Mouse (Mus musculus) kidney, embryonic 16.5 days (tissue): ENCODE results near the gene Per1. TPM values are rescaled to one million over a fixed set of nuclear protein-coding genes. Genes with fewer than 3 reads are reported as not detected.
A peak's percentile ranks its signal among the peaks of the same experiment; 100 is the strongest.

Experiments used
- ATAC-seq: fragments of 200-750 bp; cut with Nextera tagmentation; 2 replicates; pipeline ENCODE4 v1.8.0; 2017; ENCODE audit warnings: moderate TSS enrichment; ENCODE audit not compliant: low FRiP score, low TSS enrichment
- H3K27ac ChIP-seq: fragments of 300-500 bp; sonication (generic); 2 replicates; pipeline ENCODE4 v1.5.1; 2014; ENCODE audit warnings: low read length
- H3K27me3 ChIP-seq: fragments of 300-500 bp; sonication (generic); 2 replicates; pipeline ENCODE4 v1.6.1; 2014; ENCODE audit warnings: low read length, control low read depth, mixed read lengths; ENCODE audit not compliant: insufficient read depth
- H3K36me3 ChIP-seq: fragments of 300-500 bp; sonication (generic); 2 replicates; pipeline ENCODE4 v1.6.1; 2014; ENCODE audit warnings: low read length, control low read depth, mixed read lengths; ENCODE audit not compliant: insufficient read depth
- H3K4me1 ChIP-seq: fragments of 300-500 bp; sonication (generic); 2 replicates; pipeline ENCODE4 v1.6.1; 2014; ENCODE audit warnings: low read length, control low read depth, mixed read lengths; ENCODE audit not compliant: insufficient read depth
- H3K4me2 ChIP-seq: fragments of 300-500 bp; sonication (generic); replicated peaks from 2 replicates; pipeline ENCODE4 v1.6.1; 2014; ENCODE audit warnings: low read depth, low read length
- H3K4me3 ChIP-seq: fragments of 300-500 bp; sonication (generic); 2 replicates; pipeline ENCODE4 v1.5.1; 2014; ENCODE audit warnings: mild to moderate bottlenecking, low read length
- H3K9ac ChIP-seq: fragments of 300-500 bp; sonication (generic); replicated peaks from 2 replicates; pipeline ENCODE4 v1.6.1; 2014; ENCODE audit warnings: low read length
- H3K9me3 ChIP-seq: fragments of 300-500 bp; sonication (generic); 2 replicates; pipeline ENCODE4 v1.6.1; 2016; ENCODE audit warnings: low read length, control low read depth
- WGBS: fragments of 180-500 bp; shearing (Covaris S2); extraction: QIAGEN DNeasy Blood & Tissue Kit; methylation state at CpG from one replicate; pipeline ENCODE4 v1.1.7; 2014; 5-methylcytosine and 5-hydroxymethylcytosine counted together
- polyA plus RNA-seq: library from polyadenylated mRNA; unstranded; fragments of >200 nt; fragmentation: Nextera tagmentation; extraction: Ambion mirVana; gene quantifications from 2 replicates; pipeline ENCODE4 v1.2.1, GENCODE M21; 2015

The Per1 gene
- polyA plus RNA-seq: 11.4 and 15.6 TPM in 2 replicates

DNA sequence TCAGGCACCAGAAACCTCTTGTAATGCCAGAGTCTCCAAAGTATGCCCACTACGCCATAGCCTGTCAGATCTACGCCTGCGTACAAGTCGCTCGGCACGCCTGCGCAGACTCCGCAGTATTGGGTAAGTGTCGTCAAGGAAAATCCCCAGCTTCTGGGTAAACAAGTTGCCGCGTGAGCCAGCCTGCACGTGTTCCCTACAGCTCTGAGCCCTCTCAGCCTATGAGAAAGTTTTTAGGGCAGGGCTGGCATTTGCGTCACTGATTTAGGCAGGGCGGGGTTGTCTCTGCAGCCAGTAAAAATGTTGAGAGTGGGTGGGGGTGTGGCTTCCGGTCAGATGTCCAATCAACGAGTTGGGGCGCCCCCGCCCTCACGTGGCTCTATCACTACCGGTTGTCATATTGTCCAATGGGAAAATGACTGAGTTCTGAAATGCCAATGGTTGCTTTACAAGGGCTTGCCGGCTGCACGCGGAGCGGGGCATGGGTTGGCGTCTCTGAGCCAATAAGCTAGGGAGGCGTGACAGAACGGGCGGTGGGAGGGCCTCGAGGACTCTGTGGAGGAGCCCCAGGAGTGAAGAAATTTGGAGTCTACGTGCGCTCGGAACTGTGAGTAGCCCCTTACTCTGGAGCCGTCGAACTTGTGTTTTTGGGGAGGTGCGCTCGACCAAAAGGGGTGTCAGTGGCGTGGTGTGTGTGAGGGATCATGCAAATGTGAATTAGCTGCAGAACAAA is at the start of gene Per1:
Gene Per1 (plus strand): TSS at position 521 of the 733 bp plus-strand sequence.
- Histone ChIP-seq H3K36me3 (peaks cover 18% of the 10 kb centered on the region; the same call in 1 of the 2 replicates), H3K27me3 (no peaks in the 10 kb centered on the region), H3K4me1 (peaks cover 52% of the 10 kb centered on the region), H3K4me2 (peak within 1 kb of the TSS; percentile 86), H3K9ac (peak within 1 kb of the TSS; percentile 69), H3K9me3 (no peaks in the 10 kb centered on the region), H3K27ac (peak within 1 kb of the TSS; percentile 93), H3K4me3 (peak within 1 kb of the TSS; percentile 67)
- ATAC-seq: peak; percentile 94
- WGBS: under 1% methylated on average over 37 of the region's 37 CpGs

DNA sequence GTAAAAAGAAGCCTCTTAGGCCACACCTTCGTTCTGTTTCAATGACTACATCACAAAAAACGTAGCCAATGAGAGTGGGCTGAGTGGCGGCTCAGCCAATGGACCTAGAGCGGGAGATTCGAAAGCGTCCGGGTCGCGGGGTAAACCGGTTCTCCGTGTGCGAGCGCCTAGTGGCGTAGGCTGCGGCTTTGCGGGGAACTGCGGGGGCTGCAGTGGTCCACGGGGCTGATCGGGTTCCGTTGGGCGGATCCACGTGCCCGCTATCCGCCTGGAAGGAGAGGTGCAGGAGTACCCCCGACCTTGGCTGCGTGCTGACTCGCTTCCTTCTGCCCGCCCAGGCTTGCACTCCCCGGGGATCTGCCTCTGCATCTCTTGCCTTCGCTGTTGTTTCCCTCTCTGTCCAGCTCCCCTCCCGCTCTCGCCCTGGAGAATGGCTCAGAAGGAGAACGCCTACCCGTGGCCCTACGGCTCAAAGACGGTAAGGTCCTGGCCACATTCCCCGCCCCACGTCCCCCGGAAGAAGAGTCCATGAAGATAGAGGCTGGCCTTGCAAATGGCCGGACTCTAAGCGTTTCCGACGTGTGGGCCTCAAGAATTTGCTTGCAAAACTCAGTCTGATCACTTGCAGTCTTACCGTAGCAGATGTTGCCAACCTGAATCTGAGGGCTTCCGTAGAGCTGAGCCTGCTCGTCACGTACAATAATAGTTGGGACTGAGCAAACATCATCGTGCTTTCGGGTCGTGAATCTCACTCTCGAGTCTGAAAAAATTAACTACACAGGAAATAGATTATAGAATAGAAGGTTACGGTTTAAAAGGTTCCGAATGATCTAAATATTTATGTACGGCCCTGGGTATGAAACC is 49.3 kb upstream of the Per1 start, which contains the start of gene Aurkb:
Gene Aurkb (plus strand): TSS at position 117 of the 864 bp plus-strand sequence.
- H3K27ac ChIP-seq: peak within 1 kb of the TSS; percentile 85
- peaks cover 18% of the 10 kb centered on the region for H3K4me1 ChIP-seq
- H3K36me3 ChIP-seq: peaks cover 24% of the 10 kb centered on the region
- H3K4me2 ChIP-seq: peak within 1 kb of the TSS; percentile 64
- peak within 1 kb of the TSS; percentile 79 for H3K9ac ChIP-seq
- H3K27me3 ChIP-seq: no peaks in the 10 kb centered on the region
- WGBS: 1% methylated on average over 52 of the region's 54 CpGs
- peak; percentile 75 for ATAC-seq
- peak within 1 kb of the TSS; percentile 83 for H3K4me3 ChIP-seq
- H3K9me3 ChIP-seq: no peaks in the 10 kb centered on the region

DNA sequence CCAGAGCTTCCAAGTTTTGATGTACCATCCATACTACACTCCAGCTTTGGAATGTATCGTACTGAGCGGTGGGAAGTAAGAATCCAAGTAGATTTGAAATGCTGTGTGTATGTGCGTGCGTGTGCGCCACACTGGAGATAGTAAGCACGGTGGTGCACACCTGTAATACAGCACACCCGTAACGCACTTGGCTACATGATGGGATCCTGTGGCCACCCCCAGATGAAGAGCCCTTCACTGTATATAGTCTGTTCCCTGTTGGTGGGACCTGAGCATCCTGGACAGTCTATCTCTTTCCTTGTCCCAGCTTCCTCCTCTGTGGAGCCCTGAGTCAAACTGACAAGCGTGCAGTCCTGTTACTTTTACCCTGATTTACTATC is 48.6 kb upstream of the Per1 start:
- H3K9me3 ChIP-seq: no peaks in the 10 kb centered on the region
- H3K27ac ChIP-seq: peak overlapping the region; percentile 85
- H3K4me2 ChIP-seq: peak overlapping the region; percentile 64
- peaks cover 18% of the 10 kb centered on the region for H3K4me1 ChIP-seq
- peak overlapping the region; percentile 79 for H3K9ac ChIP-seq
- peaks cover 29% of the 10 kb centered on the region for H3K36me3 ChIP-seq
- peak overlapping the region; percentile 83 for H3K4me3 ChIP-seq
- H3K27me3 ChIP-seq: no peaks in the 10 kb centered on the region
- ATAC-seq: no peak
- WGBS: 4% methylated on average over 9 of the region's 9 CpGs

DNA sequence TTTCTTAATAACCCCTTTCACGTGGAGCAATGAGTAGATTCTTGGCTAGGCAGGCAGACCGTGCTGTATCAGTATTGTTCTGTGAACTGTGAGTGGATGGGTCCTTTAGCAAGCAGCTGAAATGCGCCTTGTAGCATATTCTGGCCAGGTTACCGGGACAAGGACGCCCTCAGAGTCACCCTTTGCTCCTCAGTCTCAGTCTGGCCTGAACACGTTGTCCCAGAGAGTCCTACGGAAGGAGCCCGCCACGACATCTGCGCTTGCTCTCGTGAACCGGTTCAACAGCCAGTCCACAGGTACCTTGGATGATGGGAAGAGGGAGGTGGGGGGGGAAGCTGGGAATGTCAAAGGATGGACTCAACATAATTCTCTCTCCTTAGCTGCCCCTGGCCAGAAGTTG is 47.4 kb upstream of the Per1 start:
- Histone ChIP-seq H3K9ac (peak overlapping the region; percentile 15; the same call in 1 of the 2 replicates), H3K4me3 (0 out of 2 replicates have a peak overlapping the region, but pooled peaks have one; percentile 16), H3K27ac (no peak overlapping the region), H3K36me3 (peaks cover 32% of the 10 kb centered on the region), H3K4me2 (peak overlapping the region; percentile 64; the same call in 1 of the 2 replicates), H3K9me3 (no peaks in the 10 kb centered on the region), H3K4me1 (peaks cover 18% of the 10 kb centered on the region), H3K27me3 (no peaks in the 10 kb centered on the region)
- ATAC-seq: no peak
- WGBS: 89% methylated on average over 12 of the region's 12 CpGs

DNA sequence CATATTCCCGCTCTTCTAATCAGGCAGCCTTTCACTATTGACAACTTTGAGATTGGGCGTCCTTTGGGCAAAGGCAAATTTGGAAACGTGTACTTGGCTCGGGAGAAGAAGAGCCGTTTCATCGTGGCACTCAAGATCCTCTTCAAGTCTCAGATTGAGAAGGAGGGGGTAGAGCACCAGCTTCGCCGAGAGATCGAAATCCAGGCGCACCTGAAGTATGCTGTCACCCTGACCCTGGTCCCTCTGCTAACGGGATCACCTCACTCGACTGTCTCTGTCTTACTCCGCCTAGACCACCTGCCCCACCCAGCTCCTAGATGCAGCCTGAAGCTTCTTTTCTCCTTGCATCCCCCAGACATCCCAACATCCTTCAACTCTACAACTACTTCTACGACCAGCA is 46.9 kb upstream of the Per1 start:
- no peaks in the 10 kb centered on the region for H3K27me3 ChIP-seq
- H3K4me2 ChIP-seq: no peak overlapping the region
- ATAC-seq: no peak
- H3K4me3 ChIP-seq: no peak overlapping the region
- no peak overlapping the region for H3K9ac ChIP-seq
- no peaks in the 10 kb centered on the region for H3K9me3 ChIP-seq
- H3K36me3 ChIP-seq: peaks cover 32% of the 10 kb centered on the region
- H3K4me1 ChIP-seq: peaks cover 18% of the 10 kb centered on the region
- 89% methylated on average over 14 of the region's 14 CpGs for WGBS
- no peak overlapping the region for H3K27ac ChIP-seq

DNA sequence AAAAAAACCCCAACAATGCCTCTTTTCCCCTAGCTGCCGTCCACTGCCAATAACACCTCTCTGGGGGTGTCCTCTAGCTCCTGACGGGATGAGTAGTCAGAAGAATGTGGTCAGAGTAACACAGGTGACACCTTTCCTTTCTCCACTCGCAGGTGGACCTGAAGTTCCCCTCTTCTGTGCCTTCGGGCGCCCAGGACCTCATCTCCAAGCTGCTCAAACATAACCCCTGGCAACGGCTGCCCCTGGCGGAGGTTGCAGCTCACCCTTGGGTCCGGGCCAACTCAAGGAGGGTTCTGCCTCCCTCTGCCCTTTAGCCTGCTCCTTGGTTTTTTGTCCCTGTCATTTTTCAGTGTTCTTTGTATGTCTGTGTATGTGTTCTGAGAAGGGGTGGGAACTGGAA is 44.3 kb upstream of the Per1 start:
- H3K4me2 ChIP-seq: no peak overlapping the region
- no peaks in the 10 kb centered on the region for H3K27me3 ChIP-seq
- WGBS: 92% methylated on average over 8 of the region's 8 CpGs
- peaks cover 35% of the 10 kb centered on the region for H3K36me3 ChIP-seq
- ATAC-seq: no peak
- H3K4me3 ChIP-seq: no peak overlapping the region
- H3K9me3 ChIP-seq: no peaks in the 10 kb centered on the region
- no peak overlapping the region for H3K9ac ChIP-seq
- peaks cover 18% of the 10 kb centered on the region for H3K4me1 ChIP-seq
- H3K27ac ChIP-seq: no peak overlapping the region

DNA sequence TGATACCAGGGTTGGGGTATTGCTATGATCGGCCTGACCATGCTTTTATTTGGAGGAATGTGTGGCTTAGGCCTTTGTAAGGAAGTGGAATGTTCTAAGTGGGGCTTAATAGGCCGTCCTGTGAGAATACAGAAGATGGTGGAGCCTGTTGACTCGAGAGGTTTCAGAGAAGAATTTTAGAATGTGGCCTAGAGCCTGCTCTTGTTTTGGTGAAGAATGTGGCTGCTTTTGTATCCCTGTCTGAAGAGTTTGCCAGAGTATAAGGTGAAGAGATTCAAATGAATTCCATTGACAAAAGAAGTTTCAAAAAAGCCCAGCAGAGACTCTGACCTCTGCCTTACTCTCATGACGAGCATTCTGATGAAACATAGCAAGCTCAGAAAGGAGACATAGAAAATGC is 43.2 kb upstream of the Per1 start:
- H3K27me3 ChIP-seq: no peaks in the 10 kb centered on the region
- H3K9ac ChIP-seq: no peak overlapping the region
- 88% methylated on average over 4 of the region's 4 CpGs for WGBS
- ATAC-seq: no peak
- no peak overlapping the region for H3K4me2 ChIP-seq
- no peak overlapping the region for H3K4me3 ChIP-seq
- peaks cover 35% of the 10 kb centered on the region for H3K36me3 ChIP-seq
- H3K27ac ChIP-seq: no peak overlapping the region
- no peaks in the 10 kb centered on the region for H3K9me3 ChIP-seq
- peaks cover 15% of the 10 kb centered on the region for H3K4me1 ChIP-seq

DNA sequence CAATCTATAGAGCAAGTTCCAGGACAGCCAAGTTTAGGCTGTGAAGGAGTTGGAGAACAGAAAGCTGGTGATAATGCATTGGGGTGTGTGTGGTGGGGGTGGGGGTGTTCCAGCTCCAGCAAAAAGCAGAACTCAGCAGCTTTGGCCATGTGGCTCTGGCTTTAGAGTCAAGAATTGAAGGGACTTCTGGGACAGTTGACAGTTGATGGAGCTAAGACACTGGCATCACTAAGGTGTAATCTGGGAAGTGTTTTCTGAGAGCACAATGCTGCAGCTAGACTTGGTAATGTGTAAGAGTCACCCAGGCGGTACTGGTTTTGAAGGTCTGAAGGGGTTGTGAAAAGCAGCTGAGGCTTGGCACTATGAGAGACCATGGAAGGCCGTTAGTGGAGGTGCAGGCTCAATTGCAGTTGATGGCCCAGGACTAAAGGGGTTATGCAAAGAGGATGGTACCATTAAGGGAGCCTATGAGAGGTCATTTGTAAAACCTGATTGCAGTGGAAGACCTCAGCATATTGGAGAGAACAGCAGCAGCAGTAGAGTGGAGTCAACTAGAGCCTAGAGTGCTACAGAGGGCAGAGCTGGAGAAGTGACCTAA is 42.1 kb upstream of the Per1 start:
- 55% methylated on average over 2 of the region's 2 CpGs for WGBS
- peaks cover 34% of the 10 kb centered on the region for H3K36me3 ChIP-seq

DNA sequence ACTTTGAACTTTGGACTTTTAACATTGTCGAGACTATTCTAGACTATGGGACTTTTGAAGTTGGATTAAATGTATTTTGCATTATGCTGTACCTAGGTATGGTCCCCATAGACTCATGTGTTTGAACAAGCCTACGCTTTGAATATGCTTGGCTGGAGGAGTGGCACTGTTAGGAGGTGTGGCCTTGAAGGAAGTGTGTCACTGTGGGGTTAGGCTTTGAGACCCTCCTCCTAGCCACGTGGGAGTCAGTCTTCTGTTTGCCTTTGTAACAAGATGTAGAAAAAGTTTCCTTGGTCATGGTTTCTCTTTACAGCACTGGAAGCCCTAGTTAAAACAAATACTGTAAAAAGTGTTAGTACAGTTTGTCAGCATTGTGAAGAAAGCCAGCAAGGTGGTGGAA is 41.2 kb upstream of the Per1 start:
- Histone ChIP-seq H3K4me2 (no peak overlapping the region), H3K4me3 (no peak overlapping the region), H3K36me3 (peaks cover 24% of the 10 kb centered on the region), H3K9me3 (no peaks in the 10 kb centered on the region), H3K9ac (no peak overlapping the region), H3K27me3 (no peaks in the 10 kb centered on the region), H3K27ac (no peak overlapping the region), H3K4me1 (peaks cover 14% of the 10 kb centered on the region)
- ATAC-seq: no peak
- WGBS: 67% methylated on average over 3 of the region's 3 CpGs

More for the DNA sequence above, 42.1 kb upstream of the Per1 start:
- no peak overlapping the region for H3K4me2 ChIP-seq
- H3K9ac ChIP-seq: no peak overlapping the region
- H3K4me1 ChIP-seq: peaks cover 7% of the 10 kb centered on the region; the same call in 1 of the 2 replicates
- no peaks in the 10 kb centered on the region for H3K9me3 ChIP-seq
- no peak for ATAC-seq
- H3K27me3 ChIP-seq: no peaks in the 10 kb centered on the region
- H3K4me3 ChIP-seq: no peak overlapping the region
- no peak overlapping the region for H3K27ac ChIP-seq
